Mouse (Mus musculus) Patski (cell line): ENCODE data around the gene Rangrf. TPM values are rescaled to one million over a fixed set of nuclear protein-coding genes. Genes with fewer than 3 reads are reported as not detected.

Experiments used
- ATAC-seq: fragments of 100-300 bp; one replicate; pipeline ENCODE4 v1.8.0; 2021
- CTCF ChIA-PET: fragments of 350-600 bp; sonication (Branson Sonifier 250); formaldehyde crosslinking; loops from one replicate; lab custom pipeline; 2022; ENCODE audit warnings: inconsistent platforms; lab: Charles Lee
- POLR2A ChIA-PET: fragments of 350-600 bp; sonication (Branson Sonifier 250); formaldehyde crosslinking; loops from one replicate; lab custom pipeline; 2022; ENCODE audit warnings: antibody characterized with exemption, inconsistent platforms; lab: Charles Lee
- DNase-seq: peaks from one replicate; pipeline ENCODE4 v3.0.0-alpha.2; 2011; ENCODE audit warnings: low read depth, low spot score
- H3K27me3 ChIP-seq: fragments of 371-371 bp; one replicate; pipeline ENCODE4 v1.5.1; 2021
- CTCF ChIP-seq: fragments of 100-300 bp; IDR thresholded peaks from one replicate; pipeline ENCODE4 v1.5.1; 2021
- in situ Hi-C: fragments of 300-500 bp; cut with MboI; formaldehyde crosslinking; loops from 3 replicates; pipeline ENCODE4 v1.11.1; 2018; ENCODE audit warnings: low pct_unique_long_range_greater_than_20kb, mixed read lengths
- polyA plus RNA-seq: library from polyadenylated mRNA; unstranded; gene quantifications from one replicate; pipeline ENCODE4 v1.2.3, GENCODE M21; 2021

Gene Rangrf
- polyA plus RNA-seq, 1 experiment from 2014 or later = 28.0 TPM

DNA sequence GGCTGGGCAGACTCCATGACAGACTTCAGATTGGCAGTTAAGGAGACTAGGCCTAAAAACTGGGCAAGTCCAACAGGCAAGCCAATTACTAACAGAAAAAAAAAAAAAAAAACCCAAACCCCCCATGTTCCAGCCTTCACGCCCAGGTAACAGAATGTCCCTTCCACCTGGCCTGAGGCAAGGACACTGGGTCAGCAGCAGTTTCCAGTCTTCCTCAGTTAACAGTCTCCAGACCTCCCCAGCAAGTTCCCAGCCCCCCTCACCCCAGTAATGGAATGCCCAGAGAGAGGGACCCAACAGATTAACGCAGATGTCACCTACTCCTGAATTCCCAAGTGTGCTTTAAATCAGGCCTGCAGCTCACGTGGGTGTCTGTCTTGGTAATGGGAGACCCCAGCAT is 51.8 kb downstream of the Rangrf start:
- ChIA-PET POLR2A (interaction anchor here (0.6 kb wide), 1 partner anchor 10 kb away, joined by 4 read pairs; no protein-coding TSS in a partner anchor), CTCF (interaction anchor here (1.9 kb wide), 1 partner anchor 19 kb away, joined by 6 read pairs; no protein-coding TSS in a partner anchor)
- peaks cover 20% of the 10 kb centered on the region for H3K27me3 ChIP-seq
- in situ Hi-C loops = no loop called here
- ATAC-seq (no peak), DNase-seq (no peak)
- TF ChIP-seq CTCF = no peak

Other genes with a start within 250 kb of the Rangrf start
- gene Ndel1, start 103.3 kb downstream of the Rangrf start, polyA plus RNA-seq = 70.3 TPM
- gene Rnf222, start 86.6 kb downstream of the Rangrf start, polyA plus RNA-seq = not detected
- 909 TPM for gene Rpl26, start 73.6 kb downstream of the Rangrf start, polyA plus RNA-seq
- gene Odf4, start 48.1 kb downstream of the Rangrf start, polyA plus RNA-seq = not detected
- 0.21 TPM for gene Arhgef15, start 17.7 kb downstream of the Rangrf start, polyA plus RNA-seq
- 7.2 TPM for gene Slc25a35, start 7.1 kb downstream of the Rangrf start, polyA plus RNA-seq
- gene Pfas, start 33.3 kb upstream of the Rangrf start, polyA plus RNA-seq = 12.9 TPM
- gene Ctc1, start 40.7 kb upstream of the Rangrf start, polyA plus RNA-seq = 44.1 TPM
- 34.1 TPM for gene Aurkb, start 70.5 kb upstream of the Rangrf start, polyA plus RNA-seq
- gene Borcs6, start 84.5 kb upstream of the Rangrf start, polyA plus RNA-seq = 15.9 TPM
- 56.9 TPM for gene Tmem107, start 95.6 kb upstream of the Rangrf start, polyA plus RNA-seq
- 62.4 TPM for gene Vamp2, start 113.3 kb upstream of the Rangrf start, polyA plus RNA-seq
- 10.8 TPM for gene Per1, start 120.0 kb upstream of the Rangrf start, polyA plus RNA-seq
- 0.53 TPM for gene Hes7, start 145.2 kb upstream of the Rangrf start, polyA plus RNA-seq
- 0.96 TPM for gene 9130213A22Rik, start 147.4 kb upstream of the Rangrf start, polyA plus RNA-seq
- gene Aloxe3, start 150.7 kb upstream of the Rangrf start, polyA plus RNA-seq = 0.36 TPM
- gene Alox12b, start 181.8 kb upstream of the Rangrf start, polyA plus RNA-seq = not detected
- not detected for gene Alox8, start 222.7 kb upstream of the Rangrf start, polyA plus RNA-seq